Mouse (Mus musculus) stomach, postnatal 0 days (tissue): Measurements from ENCODE around the gene Scrn3.

Experiments used
- CTCF ChIP-seq: IDR thresholded peaks from 2 replicates; pipeline ENCODE4 v1.5.1; 2016; ENCODE audit warnings: antibody characterized with exemption, low read depth, mild to moderate bottlenecking, moderate library complexity
- EP300 ChIP-seq: optimal IDR thresholded peaks from 2 replicates; pipeline ENCODE3; 2016; ENCODE audit warnings: antibody characterized with exemption

- no peak for TF ChIP-seq CTCF
- no peak for TF ChIP-seq EP300
These were observed 39.8 kb upstream of the Scrn3 start for GRCm38 (mm10) chr2:73272351-73273248.
